Mouse (Mus musculus) frontal cortex, postnatal 36 days (tissue): ENCODE results near the gene Ccdc57.
"Not testable (repeated sequence)": the region's sequence is repeated elsewhere in the genome, so short reads cannot be mapped to it uniquely, and the experiment has no call there.

Experiments used
- DNase-seq, 2 experiments: peaks; one replicate each; pipeline ENCODE4 v3.0.0; 2022; ENCODE audit warnings: low spot score in 2 of 2

Gene Ccdc57

GRCm38 (mm10) chr11:120821076-120821922, 111.4 kb downstream of the Ccdc57 start:
- no peak for DNase-seq

- DNase-seq: no peak
These were observed 112.1 kb downstream of the Ccdc57 start for GRCm38 (mm10) chr11:120820546-120820945.

- DNase-seq: no peak
These were observed 113.1 kb downstream of the Ccdc57 start for GRCm38 (mm10) chr11:120819556-120819955.

- DNase-seq: no peak
These were observed 114.4 kb downstream of the Ccdc57 start for GRCm38 (mm10) chr11:120818251-120818650.

- no peak for DNase-seq
These were observed 115.3 kb downstream of the Ccdc57 start for GRCm38 (mm10) chr11:120817358-120817757.

- DNase-seq: peak; percentile 24 to 42
These were observed 120.6 kb downstream of the Ccdc57 start for GRCm38 (mm10) chr11:120812068-120812467.

- DNase-seq: no peak
These were observed 124.7 kb downstream of the Ccdc57 start for GRCm38 (mm10) chr11:120808010-120808409.

GRCm38 (mm10) chr11:120805375-120806298, 127.0 kb downstream of the Ccdc57 start:
- no peak for DNase-seq

- DNase-seq: no peak
These were observed 127.9 kb downstream of the Ccdc57 start for GRCm38 (mm10) chr11:120804769-120805168.

- no peak for DNase-seq
These were observed 128.4 kb downstream of the Ccdc57 start for GRCm38 (mm10) chr11:120804274-120804673.

- peak; percentile 80 to 87 for DNase-seq
These were observed 132.4 kb downstream of the Ccdc57 start for GRCm38 (mm10) chr11:120800061-120800904.

GRCm38 (mm10) chr11:120799316-120799890, 133.3 kb downstream of the Ccdc57 start:
- no peak for DNase-seq

GRCm38 (mm10) chr11:120798244-120798643, 134.4 kb downstream of the Ccdc57 start:
- DNase-seq: no peak

GRCm38 (mm10) chr11:120796614-120796946, 136.1 kb downstream of the Ccdc57 start:
- DNase-seq: no peak

GRCm38 (mm10) chr11:120795756-120796613, 136.7 kb downstream of the Ccdc57 start, which contains the start of gene Dus1l:
Gene Dus1l, minus strand, starts transcription at chr11:120796403.
- peak; percentile 98 to 99 for DNase-seq

GRCm38 (mm10) chr11:120792652-120793051, 140.0 kb downstream of the Ccdc57 start:
- DNase-seq: no peak

- DNase-seq: no peak
These were observed 142.9 kb downstream of the Ccdc57 start for GRCm38 (mm10) chr11:120789810-120790209.

GRCm38 (mm10) chr11:120789355-120789754, 143.3 kb downstream of the Ccdc57 start:
- DNase-seq: no peak

GRCm38 (mm10) chr11:120788460-120788859, 144.2 kb downstream of the Ccdc57 start:
- not testable (repeated sequence) for DNase-seq

- no peak for DNase-seq
These were observed 147.5 kb downstream of the Ccdc57 start for GRCm38 (mm10) chr11:120785145-120785544.
